Mouse (Mus musculus) urinary bladder, adult 18-20 months (tissue): Measurements from ENCODE around the gene Gm49396.

Experiments
- DNase-seq, 2 experiments: peaks; one replicate each; pipeline ENCODE4 v3.0.0; 2022; ENCODE audit warnings: low spot score in 2 of 2, mixed read lengths in 2 of 2

Gene Gm49396

DNA sequence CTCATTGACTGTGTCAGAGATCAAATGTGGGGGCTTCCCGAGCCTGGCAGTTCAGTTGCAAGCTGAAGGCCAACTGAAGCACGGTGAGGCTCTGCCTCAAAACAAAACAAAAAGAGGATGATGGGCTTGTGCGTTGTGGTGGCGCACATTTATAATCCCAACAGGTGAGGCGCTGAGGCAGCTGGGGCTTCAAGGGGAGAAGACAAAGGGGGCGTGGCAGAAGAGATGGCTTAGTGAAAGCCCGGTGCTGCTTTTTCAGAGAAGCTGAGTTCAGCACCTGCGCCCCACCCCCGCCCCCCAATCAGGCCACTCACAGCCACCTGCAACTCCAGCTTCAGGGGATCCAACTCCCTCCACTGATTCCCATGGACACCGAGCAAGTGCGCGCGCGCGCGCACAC lies 45.3 kb downstream of the Gm49396 start:
- no peak for DNase-seq

DNA sequence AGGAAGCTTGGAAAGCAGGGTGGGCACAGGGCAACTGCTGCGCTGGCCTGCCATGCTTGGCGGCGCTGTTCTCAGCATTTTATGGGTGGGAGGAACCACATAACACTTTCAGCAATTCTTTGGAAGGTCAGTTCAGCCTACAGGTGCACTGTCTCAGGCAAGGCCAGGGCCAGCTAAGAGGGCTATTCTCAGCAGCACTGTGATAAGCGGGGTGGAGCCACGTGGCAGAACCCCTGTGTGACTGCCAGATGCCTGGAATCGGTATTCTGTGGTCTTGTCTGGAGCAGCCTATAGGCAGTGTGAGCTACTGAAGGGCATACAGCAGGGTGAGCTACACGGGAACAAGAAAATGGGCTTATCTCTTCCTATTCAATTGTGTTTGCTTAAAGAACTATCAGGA lies 46.9 kb downstream of the Gm49396 start:
- DNase-seq, result no peak

DNA sequence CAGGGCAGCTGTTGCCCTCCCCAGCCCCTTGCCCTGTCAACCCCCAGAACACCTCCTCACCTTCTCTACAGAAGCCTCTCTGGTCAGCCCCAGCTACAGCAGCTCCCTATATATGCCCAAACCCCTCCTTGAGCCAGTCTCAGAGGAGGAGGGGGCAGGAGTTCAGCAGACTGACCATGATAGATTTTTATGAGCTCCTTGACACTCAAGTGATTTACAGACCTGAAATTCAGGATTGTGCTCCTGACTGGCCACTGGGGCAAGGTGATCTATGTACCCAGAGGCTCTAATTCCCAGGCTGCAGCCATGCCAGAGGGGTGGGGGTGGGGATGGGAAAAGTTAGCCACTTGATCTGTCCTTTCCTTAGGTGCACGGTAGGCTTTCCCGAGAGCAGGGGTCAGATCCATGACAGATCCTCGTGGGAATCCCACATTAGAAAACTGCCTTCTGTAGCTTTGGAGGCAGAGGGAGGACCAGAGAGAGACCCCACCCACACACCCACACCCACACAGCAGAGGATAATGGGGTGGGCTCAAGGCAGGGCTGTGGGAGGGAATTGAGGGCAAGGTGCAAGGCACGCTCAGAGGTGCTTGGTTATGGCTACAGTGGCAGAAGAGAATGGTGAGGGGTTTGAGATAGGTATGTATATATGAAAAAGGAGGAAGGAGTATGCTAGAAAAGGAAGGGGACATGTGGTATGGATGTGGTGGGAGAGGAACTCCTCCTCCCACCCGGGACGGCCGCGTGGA lies 49.7 kb downstream of the Gm49396 start, which contains the start of gene Upk1a:
Gene Upk1a, minus strand, starts transcription at position 194 of the 749 bp plus-strand sequence.
- peak in 1 of 2 experiments; percentile 60 for DNase-seq

DNA sequence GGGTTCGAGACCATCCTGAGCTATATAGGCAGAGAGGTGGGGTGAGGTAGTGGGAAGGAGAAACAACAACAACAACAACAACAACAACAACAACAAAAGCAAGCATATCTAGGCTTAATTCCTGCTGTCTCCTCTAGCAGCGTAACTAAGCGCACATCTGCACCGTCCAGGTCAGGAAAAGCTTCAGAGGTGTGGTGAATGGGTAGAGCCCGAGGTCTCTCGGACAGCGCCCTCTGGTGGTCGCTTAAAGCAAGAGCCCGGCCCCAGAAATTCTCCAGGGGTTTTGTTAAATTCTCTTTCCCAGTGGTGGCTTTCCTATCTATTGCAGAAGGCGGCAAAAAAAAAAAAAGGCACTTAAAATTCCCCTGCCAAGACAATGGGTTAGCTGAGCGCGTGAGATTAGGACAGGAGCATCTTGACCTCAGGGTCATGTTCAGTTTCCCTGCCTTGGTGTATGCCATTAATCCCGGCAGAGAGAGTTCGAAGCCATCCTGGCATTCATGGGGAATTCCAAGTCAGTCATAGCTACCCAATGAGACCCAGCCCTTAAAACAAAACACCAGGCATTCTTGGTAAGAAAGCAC lies 50.5 kb downstream of the Gm49396 start:
- peak in 1 of 2 experiments; percentile 53 for DNase-seq

DNA sequence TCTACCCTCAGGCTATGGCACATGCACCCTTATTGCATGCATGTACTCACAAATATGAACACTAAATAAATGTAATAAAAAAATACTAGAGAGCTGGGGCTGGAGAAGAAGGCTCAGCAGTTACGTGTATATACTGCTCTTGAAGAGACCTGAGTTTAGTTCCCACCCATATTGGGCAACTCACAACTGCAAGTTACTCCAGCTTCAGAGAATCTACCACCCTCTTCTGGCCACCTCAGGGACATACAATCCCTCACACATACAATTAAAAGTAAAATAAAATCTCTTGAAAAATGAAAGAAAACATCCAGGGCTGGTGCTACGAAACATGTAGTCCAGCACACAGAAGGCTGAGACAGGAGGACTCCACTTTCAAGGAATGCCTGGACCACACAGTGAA lies 51.3 kb downstream of the Gm49396 start:
- no peak for DNase-seq

DNA sequence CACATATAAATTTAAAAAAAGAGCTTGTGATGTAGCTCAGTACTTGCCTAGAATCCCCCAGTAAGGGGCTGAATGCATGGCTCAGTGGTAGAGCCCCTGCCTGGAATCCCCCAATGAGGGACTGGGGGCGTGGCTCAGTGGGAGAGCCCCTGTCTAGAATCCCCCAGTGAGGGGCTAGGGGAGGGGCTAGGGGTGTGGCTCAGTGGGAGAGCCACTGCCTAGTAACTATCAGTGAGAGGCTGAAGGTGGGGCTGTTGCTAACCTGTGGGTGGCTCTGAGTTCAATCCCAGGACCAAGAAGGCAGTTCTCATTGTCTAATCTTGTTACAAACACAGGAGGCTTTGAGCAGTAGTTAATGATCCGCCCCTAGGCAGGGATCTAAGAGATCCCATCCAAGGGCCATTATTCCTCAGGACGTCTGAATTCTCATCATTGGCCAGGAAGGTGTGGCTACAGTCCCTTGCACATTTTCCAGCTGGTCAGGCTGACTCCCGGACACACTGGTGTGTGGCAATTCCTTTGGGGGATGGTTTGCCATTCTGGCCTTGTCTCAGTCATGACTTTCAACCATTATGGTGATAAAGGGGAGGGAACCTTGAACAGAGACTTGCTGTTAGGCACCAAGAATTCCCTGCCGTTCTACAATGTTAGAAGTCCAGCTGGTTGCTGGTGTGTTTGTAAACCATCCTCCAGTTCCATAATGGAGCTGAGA lies 52.1 kb downstream of the Gm49396 start:
- DNase-seq, result no peak
